In genomic region chr10:40511221-40511677, GRCm38 (mm10) we compare ENCODE assay signal across 20 mouse cellular contexts. TPM values are rescaled to one million over a fixed set of nuclear protein-coding genes. Genes with fewer than 3 reads are reported as not detected.
DNase-seq lines count a peak whose midpoint lies in the region; ATAC-seq and TF ChIP-seq lines count a peak whose summit lies in the region.
"Had no signal": no experiment of that assay in that cellular context is flagged by ENCODE, and none has a peak within 500 bp of the region (broad histone marks: within the 10 kb centered on the region; RNA-seq: fewer than 3 reads in every experiment).

No protein-coding gene starts in this region.

- TF ChIP-seq CTCF in kidney, adult 2 months (conservative IDR thresholded peaks at IDR 0.05; ENCODE audit: insufficient read depth, insufficient read length, low read depth, low read length): no peak

- DNase-seq in kidney, adult 2 months: no peak
- peak; percentile 71 for DNase-seq in urinary bladder, postnatal 14 days (ENCODE audit: low spot score)
- DNase-seq in urinary bladder, postnatal 25 days (ENCODE audit: low spot score): no peak
- peak; percentile 56 for DNase-seq in limb, embryonic 14.5 days (ENCODE audit: low spot score)
- no peak for DNase-seq in ovary, postnatal 36 days (ENCODE audit: low spot score)
- no peak for DNase-seq in left cerebral cortex, adult 18-20 months (ENCODE audit: low spot score in 2 of 2)
- DNase-seq: adrenal gland, postnatal 25 days; cerebellum, postnatal 14 days; heart, postnatal 36 days; kidney, postnatal 25 days; liver, embryonic 13.5 days had no signal

- H3K36me3 ChIP-seq in kidney, embryonic 15.5 days: no peaks in the 10 kb centered on the region
- H3K36me3 ChIP-seq in kidney, adult 2 months (ENCODE audit: control insufficient read depth, insufficient read depth, low read length): no peaks in the 10 kb centered on the region
- no peaks in the 10 kb centered on the region for H3K36me3 ChIP-seq in limb, embryonic 14.5 days (ENCODE audit: control insufficient read depth, insufficient read depth, low read length)
- H3K36me3 ChIP-seq: forebrain, embryonic 12.5 days; G1E; liver, embryonic 13.5 days had no signal

- no peak for ATAC-seq in kidney, embryonic 15.5 days (replicated peaks; ENCODE audit: low FRiP score)
- no peak for ATAC-seq in limb, embryonic 14.5 days (ENCODE audit: low FRiP score, low read depth)
- ATAC-seq: inflammation-experienced regulatory T-cells, adult 6 months had no signal

- H3K4me1 ChIP-seq in kidney, embryonic 15.5 days: no peaks in the 10 kb centered on the region
- H3K4me1 ChIP-seq in kidney, adult 2 months (ENCODE audit: control insufficient read depth, insufficient read depth, low read length): no peaks in the 10 kb centered on the region
- H3K4me1 ChIP-seq in limb, embryonic 14.5 days (ENCODE audit: control insufficient read depth, insufficient read depth, low read length): peaks cover 13% of the 10 kb centered on the region
- H3K4me1 ChIP-seq: liver, embryonic 13.5 days had no signal

- no peaks in the 10 kb centered on the region for H3K9me3 ChIP-seq in kidney, embryonic 15.5 days (replicated peaks)
- H3K9me3 ChIP-seq in limb, embryonic 14.5 days (ENCODE audit: control insufficient read depth, low read length): no peaks in the 10 kb centered on the region
- H3K9me3 ChIP-seq: forebrain, embryonic 12.5 days; G1E; liver, embryonic 13.5 days had no signal

- H3K4me3 ChIP-seq in kidney, embryonic 15.5 days (replicated peaks): no peak overlapping the region
- H3K4me3 ChIP-seq in kidney, adult 2 months (ENCODE audit: insufficient read depth, low read depth, low read length): no peak overlapping the region
- no peak overlapping the region for H3K4me3 ChIP-seq in limb, embryonic 14.5 days (replicated peaks; ENCODE audit: low read length)
- H3K4me3 ChIP-seq: forebrain, embryonic 12.5 days; liver, embryonic 13.5 days had no signal

- no peak overlapping the region for H3K9ac ChIP-seq in kidney, embryonic 15.5 days
- H3K9ac ChIP-seq in limb, embryonic 14.5 days (ENCODE audit: low read depth, low read length, severe bottlenecking): no peak overlapping the region
- H3K9ac ChIP-seq: forebrain, embryonic 12.5 days; liver, embryonic 13.5 days had no signal

- 74% methylated on average over 8 of the region's 8 CpGs for WGBS in kidney, embryonic 15.5 days
- 81% methylated on average over 8 of the region's 8 CpGs for WGBS in kidney, adult 2 months
- 41% methylated on average over 8 of the region's 8 CpGs for WGBS in limb, embryonic 14.5 days

- H3K4me2 ChIP-seq in kidney, embryonic 15.5 days: no peak overlapping the region
- no peak overlapping the region for H3K4me2 ChIP-seq in limb, embryonic 14.5 days (replicated peaks; ENCODE audit: low read depth, low read length, severe bottlenecking)
- H3K4me2 ChIP-seq: forebrain, embryonic 12.5 days; liver, embryonic 13.5 days had no signal

- no peak for TF ChIP-seq POLR2A in kidney, adult 2 months (IDR thresholded peaks at IDR 0.05; ENCODE audit: low read depth, low read length)
- TF ChIP-seq POLR2A in limb, embryonic 14.5 days (IDR thresholded peaks at IDR 0.05; ENCODE audit: borderline replicate concordance, extremely low read depth, insufficient read depth, insufficient read length): no peak

- H3K27ac ChIP-seq in kidney, embryonic 15.5 days: 0 out of 2 replicates have a peak overlapping the region, but pooled peaks have one; percentile 23
- H3K27ac ChIP-seq in kidney, adult 2 months (ENCODE audit: insufficient read depth, low read depth, low read length): no peak overlapping the region
- H3K27ac ChIP-seq in limb, embryonic 14.5 days (replicated peaks; ENCODE audit: low read depth, low read length): no peak overlapping the region
- H3K27ac ChIP-seq: forebrain, embryonic 12.5 days; liver, embryonic 13.5 days had no signal

- no peaks in the 10 kb centered on the region for H3K27me3 ChIP-seq in kidney, embryonic 15.5 days
- H3K27me3 ChIP-seq in kidney, adult 2 months (replicated peaks; ENCODE audit: control insufficient read depth, insufficient read depth, low read length): no peaks in the 10 kb centered on the region
- no peaks in the 10 kb centered on the region for H3K27me3 ChIP-seq in limb, embryonic 14.5 days (ENCODE audit: control insufficient read depth, insufficient read depth, low read length)
- H3K27me3 ChIP-seq: forebrain, embryonic 12.5 days; liver, embryonic 13.5 days had no signal

RNA-seq across cellular contexts. Expression of gene Slc22a16, which starts 58.9 kb away (rescaled TPM):
- not detected in 2 replicates for polyA plus RNA-seq in kidney, embryonic 15.5 days (2015; fragmentation: Nextera tagmentation; extraction: Ambion mirVana)
- 0.11 TPM in 1 of 2 replicates, not detected in the other for polyA plus RNA-seq in kidney, adult 2 months (2012; rRNA removed)
- polyA plus RNA-seq in limb, embryonic 14.5 days (2012; rRNA removed): 0.04 TPM in 1 of 2 replicates, not detected in the other
- polyA plus RNA-seq in limb, embryonic 14.5 days (2014; fragmentation: Nextera tagmentation; extraction: Ambion mirVana): not detected in 2 replicates
- total RNA-seq in left cerebral cortex, adult 18-20 months (2021): not detected
- total RNA-seq: adrenal gland, postnatal 25 days; G1E; gastrocnemius, adult 18-20 months; heart, postnatal 36 days; monocyte, adult 5-6 weeks had no signal
- polyA plus RNA-seq: embryonic facial prominence, embryonic 11.5 days; forebrain, embryonic 12.5 days; G1E; inflammation-experienced regulatory T-cells, adult 6 months; liver, embryonic 13.5 days; neural tube, embryonic 14.5 days; spleen, adult 2 months had no signal

Comparison
In these comparisons a context has a peak if more than half of its experiments do, and no peak if none do; other contexts are left out.
1. DNase-seq: peak in urinary bladder, postnatal 14 days (single experiment) and limb, embryonic 14.5 days (single experiment); none in kidney, adult 2 months (single experiment), urinary bladder, postnatal 25 days (single experiment), ovary, postnatal 36 days (single experiment) and left cerebral cortex, adult 18-20 months (0 of 2).